In the genomic region with DNA sequence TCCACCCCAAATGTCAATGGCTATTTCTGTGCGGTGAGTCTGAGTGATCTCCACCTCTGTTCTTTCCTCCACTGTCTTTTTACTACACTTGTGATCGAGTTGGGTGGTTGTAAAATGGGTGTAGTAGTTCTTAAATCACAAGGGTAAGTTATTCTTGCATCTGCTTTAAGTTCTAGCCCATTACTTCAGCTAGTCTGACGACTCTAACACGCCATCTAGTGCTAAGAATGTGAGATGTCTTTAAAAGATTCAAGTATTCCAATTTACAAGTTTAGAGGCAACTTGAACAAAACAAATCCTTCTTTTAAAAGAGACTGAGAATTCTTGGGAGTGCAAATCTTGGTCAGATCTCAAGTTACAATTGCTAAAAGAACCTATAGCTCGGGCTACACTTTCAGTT, we compare ENCODE assay signal across 10 mouse cellular contexts. TPM values are rescaled to one million over a fixed set of nuclear protein-coding genes. Genes with fewer than 3 reads are reported as not detected.
A peak's percentile ranks its signal among the peaks of the same experiment; 100 is the strongest.
DNase-seq lines count a peak whose midpoint lies in the region; ATAC-seq and TF ChIP-seq lines count a peak whose summit lies in the region.
"Had no signal": no experiment of that assay in that cellular context is flagged by ENCODE, and none has a peak within 500 bp of the region (broad histone marks: within the 10 kb centered on the region; RNA-seq: fewer than 3 reads in every experiment).

No protein-coding gene starts in this region.

- no peak overlapping the region for H3K27ac ChIP-seq in liver, adult 2 months (replicated peaks; ENCODE audit: insufficient read depth, low read depth, low read length)
- H3K27ac ChIP-seq: liver, embryonic 13.5 days; neural tube, embryonic 13.5 days had no signal

- H3K9ac ChIP-seq in liver, adult 2 months (ENCODE audit: low read depth, low read length), result no peak overlapping the region
- H3K9ac ChIP-seq: liver, embryonic 13.5 days; neural tube, embryonic 13.5 days had no signal

- H3K36me3 ChIP-seq in liver, adult 2 months (ENCODE audit: control insufficient read depth, insufficient read depth, low read length), result no peaks in the 10 kb centered on the region
- H3K36me3 ChIP-seq: liver, embryonic 13.5 days; neural tube, embryonic 13.5 days had no signal

- ATAC-seq in frontal cortex, adult (ENCODE audit: low TSS enrichment), result peak; percentile 67

- no peaks in the 10 kb centered on the region for H3K79me2 ChIP-seq in liver, adult 2 months (ENCODE audit: control insufficient read depth, insufficient read depth, low read length)

- H3K27me3 ChIP-seq in liver, adult 2 months (ENCODE audit: control insufficient read depth, insufficient read depth, low read length), result no peaks in the 10 kb centered on the region
- H3K27me3 ChIP-seq: liver, embryonic 13.5 days; neural tube, embryonic 13.5 days had no signal

- peak; percentile 38; the same call in 1 of the 2 replicates for TF ChIP-seq CTCF in liver, adult 2 months (IDR thresholded peaks at IDR 0.05; ENCODE audit: low read depth, low read length)

- no peak for DNase-seq in frontal cortex, postnatal 25 days (ENCODE audit: low spot score in 2 of 2)
- DNase-seq in liver, adult 2 months (ENCODE audit: extremely low read depth, low read depth, low spot score), result peak; percentile 14
- no peak for DNase-seq in liver
- DNase-seq in R1 (ENCODE audit: low read depth, low spot score), result peak; percentile 71
- DNase-seq in induced T-regulatory cell, adult 2 months (ENCODE audit: low read depth), result peak; percentile 11
- DNase-seq in cerebellum, adult 8-10 months, result no peak
- DNase-seq in ovary, adult 18-20 months (ENCODE audit: low spot score), result no peak
- DNase-seq: liver, embryonic 13.5 days had no signal

- no peaks in the 10 kb centered on the region for H3K4me1 ChIP-seq in liver, adult 2 months (ENCODE audit: control insufficient read depth, insufficient read depth, low read length)
- H3K4me1 ChIP-seq: liver, embryonic 13.5 days; neural tube, embryonic 13.5 days had no signal

- 31% methylated on average over 5 of the region's 5 CpGs for WGBS in liver, adult 2 months

- no peak overlapping the region for H3K4me3 ChIP-seq in liver, adult 2 months (ENCODE audit: insufficient read depth, low read depth, low read length)
- H3K4me3 ChIP-seq: liver, embryonic 13.5 days; neural tube, embryonic 13.5 days had no signal

- TF ChIP-seq POLR2A in liver, adult 2 months (IDR thresholded peaks at IDR 0.05; ENCODE audit: extremely low read depth, insufficient read depth, low read length), result no peak

RNA-seq across cellular contexts. Expression of gene Prkg1, which starts 46.5 kb away (rescaled TPM):
- total RNA-seq in liver, adult 2 months (2014; rRNA removed), result 3.4 TPM in 2 replicates
- 0.15 and 0.27 TPM in 2 replicates for polyA plus RNA-seq in liver, adult 2 months (2012; rRNA removed)

RNA-seq across cellular contexts. Expression of gene A1cf, which starts 57.2 kb away (rescaled TPM):
- 117 and 133 TPM in 2 replicates for total RNA-seq in liver, adult 2 months (2014; rRNA removed)
- 52.9 and 53.4 TPM in 2 replicates for polyA plus RNA-seq in liver, adult 2 months (2012; rRNA removed)
- polyA plus RNA-seq: neural tube, embryonic 13.5 days had no signal

Comparison
In these comparisons a context has a peak if more than half of its experiments do, and no peak if none do; other contexts are left out.
1. DNase-seq: peak in liver, adult 2 months (single experiment), R1 (single experiment) and induced T-regulatory cell, adult 2 months (single experiment); none in frontal cortex, postnatal 25 days (0 of 2), liver (single experiment), cerebellum, adult 8-10 months (single experiment) and ovary, adult 18-20 months (single experiment).